Mouse (Mus musculus) stomach, postnatal 0 days (tissue): ENCODE results near the gene Gtf2b. TPM values are rescaled to one million over a fixed set of nuclear protein-coding genes. Genes with fewer than 3 reads are reported as not detected.
A peak's percentile ranks its signal among the peaks of the same experiment; 100 is the strongest.

ENCODE experiments used
- ATAC-seq: fragments of 200-750 bp; cut with Nextera tagmentation; 2 replicates; pipeline ENCODE4 v1.8.0; 2017; ENCODE audit not compliant: low FRiP score, low TSS enrichment
- DNase-seq: peaks from one replicate; pipeline ENCODE4 v3.0.0-alpha.2; 2016; ENCODE audit warnings: low spot score
- H3K27ac ChIP-seq: fragments of 300-500 bp; sonication (generic); replicated peaks from 2 replicates; pipeline ENCODE4 v1.5.1; 2014; ENCODE audit warnings: mild to moderate bottlenecking, control low read depth
- H3K27me3 ChIP-seq: fragments of 300-500 bp; sonication (generic); 2 replicates; pipeline ENCODE4 v1.6.1; 2014; ENCODE audit warnings: low read length; ENCODE audit not compliant: control insufficient read depth, insufficient read depth
- H3K36me3 ChIP-seq: fragments of 300-500 bp; sonication (generic); 2 replicates; pipeline ENCODE4 v1.6.1; 2014; ENCODE audit warnings: low read length, mixed read lengths; ENCODE audit not compliant: control insufficient read depth, insufficient read depth
- H3K4me1 ChIP-seq: fragments of 300-500 bp; sonication (generic); replicated peaks from 2 replicates; pipeline ENCODE4 v1.6.1; 2014; ENCODE audit warnings: antibody characterized with exemption; ENCODE audit not compliant: control insufficient read depth, insufficient read depth
- H3K4me2 ChIP-seq: fragments of 300-500 bp; sonication (generic); replicated peaks from 2 replicates; pipeline ENCODE4 v1.6.1; 2014; ENCODE audit warnings: low read depth, mild to moderate bottlenecking, control low read depth, moderate library complexity
- H3K4me3 ChIP-seq: fragments of 300-500 bp; sonication (generic); 2 replicates; pipeline ENCODE4 v1.5.1; 2014; ENCODE audit warnings: low read depth, low read length, control low read depth
- H3K9ac ChIP-seq: fragments of 300-500 bp; sonication (generic); 2 replicates; pipeline ENCODE4 v1.6.1; 2014; ENCODE audit warnings: mild to moderate bottlenecking, low read length, control low read depth, mixed read lengths
- H3K9me3 ChIP-seq: fragments of 300-500 bp; sonication (generic); 2 replicates; pipeline ENCODE4 v1.6.1; 2016; ENCODE audit warnings: low read length; ENCODE audit not compliant: control insufficient read depth
- CTCF ChIP-seq: IDR thresholded peaks from 2 replicates; pipeline ENCODE4 v1.5.1; 2016; ENCODE audit warnings: antibody characterized with exemption, low read depth, mild to moderate bottlenecking, moderate library complexity
- EP300 ChIP-seq: optimal IDR thresholded peaks from 2 replicates; pipeline ENCODE3; 2016; ENCODE audit warnings: antibody characterized with exemption
- WGBS: fragments of 180-500 bp; shearing (Covaris S2); extraction: QIAGEN DNeasy Blood & Tissue Kit; methylation state at CpG from one replicate; pipeline ENCODE4 v1.1.7; 2014; 5-methylcytosine and 5-hydroxymethylcytosine counted together
- polyA plus RNA-seq: library from polyadenylated mRNA; unstranded; fragments of >200 nt; fragmentation: Nextera tagmentation; extraction: Ambion mirVana; gene quantifications from 2 replicates; pipeline ENCODE4 v1.2.1, GENCODE M21; 2015

Gene Gtf2b
- polyA plus RNA-seq = 52.8 and 54.5 TPM in 2 replicates

- Histone ChIP-seq H3K9me3 (no peaks in the 10 kb centered on the region), H3K27me3 (no peaks in the 10 kb centered on the region), H3K4me2 (peak within 1 kb of the TSS; percentile 95), H3K4me3 (peak within 1 kb of the TSS; percentile 95), H3K36me3 (no peaks in the 10 kb centered on the region), H3K27ac (peak within 1 kb of the TSS; percentile 91), H3K4me1 (no peaks in the 10 kb centered on the region), H3K9ac (peak within 1 kb of the TSS; percentile 92)
- under 1% methylated on average over 64 of the region's 64 CpGs for WGBS
- TF ChIP-seq EP300 (peak; percentile 82), CTCF (no peak)
- DNase-seq = peak; percentile 96
- peak; percentile 100 for ATAC-seq
These were observed at the start of gene Gtf2b for GRCm38 (mm10) chr3:142764995-142765777. TSS of gene Gtf2b (plus strand) at chr3:142765045.

- TF ChIP-seq CTCF (no peak), EP300 (no peak)
- Histone ChIP-seq H3K36me3 (no peaks in the 10 kb centered on the region), H3K27ac (no peak overlapping the region), H3K9ac (no peak overlapping the region), H3K4me2 (no peak overlapping the region), H3K9me3 (no peaks in the 10 kb centered on the region), H3K27me3 (no peaks in the 10 kb centered on the region), H3K4me3 (no peak overlapping the region), H3K4me1 (no peaks in the 10 kb centered on the region)
- no peak for ATAC-seq
- DNase-seq = no peak
- 63% methylated on average over 2 of the region's 2 CpGs for WGBS
These were observed 39.4 kb upstream of the Gtf2b start for GRCm38 (mm10) chr3:142725481-142725880.

DNA sequence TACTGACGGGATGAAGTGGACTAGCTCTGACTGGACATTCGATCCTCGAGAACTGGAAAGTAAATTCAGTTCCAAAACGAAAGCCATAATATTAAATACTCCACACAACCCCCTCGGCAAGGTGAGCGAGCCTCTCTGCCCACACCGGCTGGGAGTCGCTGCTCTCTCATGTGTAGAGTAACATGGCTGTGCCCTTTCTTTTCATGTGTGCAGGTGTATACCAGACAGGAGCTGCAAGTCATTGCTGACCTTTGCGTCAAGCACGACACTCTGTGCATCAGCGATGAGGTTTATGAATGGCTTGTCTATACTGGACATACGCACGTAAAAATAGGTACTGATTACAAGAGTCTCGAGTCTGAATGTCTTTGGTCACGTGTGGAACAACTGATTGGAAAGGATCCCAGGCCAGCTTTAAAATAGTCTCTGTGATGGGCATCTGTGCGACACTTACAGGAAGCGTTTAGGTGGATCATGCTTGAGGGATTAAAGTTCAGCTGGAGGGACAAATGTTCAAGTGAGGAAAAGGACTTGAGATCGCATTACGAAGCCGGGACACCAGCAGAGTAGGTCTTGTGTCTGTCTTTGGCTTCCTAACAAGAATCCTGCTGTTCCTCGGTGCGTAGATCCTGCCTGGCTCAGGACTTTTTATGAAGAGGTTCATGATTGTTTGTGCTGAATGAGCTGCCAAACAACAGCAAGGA lies 38.7 kb upstream of the Gtf2b start:
- H3K4me3 ChIP-seq = no peak overlapping the region
- ATAC-seq = no peak
- H3K27me3 ChIP-seq = no peaks in the 10 kb centered on the region
- H3K27ac ChIP-seq = no peak overlapping the region
- H3K4me1 ChIP-seq = no peaks in the 10 kb centered on the region
- H3K36me3 ChIP-seq = no peaks in the 10 kb centered on the region
- no peak for TF ChIP-seq CTCF
- TF ChIP-seq EP300 = no peak
- H3K9ac ChIP-seq = no peak overlapping the region
- DNase-seq = no peak
- H3K9me3 ChIP-seq = no peaks in the 10 kb centered on the region
- H3K4me2 ChIP-seq = no peak overlapping the region
- WGBS = 82% methylated on average over 22 of the region's 22 CpGs

DNA sequence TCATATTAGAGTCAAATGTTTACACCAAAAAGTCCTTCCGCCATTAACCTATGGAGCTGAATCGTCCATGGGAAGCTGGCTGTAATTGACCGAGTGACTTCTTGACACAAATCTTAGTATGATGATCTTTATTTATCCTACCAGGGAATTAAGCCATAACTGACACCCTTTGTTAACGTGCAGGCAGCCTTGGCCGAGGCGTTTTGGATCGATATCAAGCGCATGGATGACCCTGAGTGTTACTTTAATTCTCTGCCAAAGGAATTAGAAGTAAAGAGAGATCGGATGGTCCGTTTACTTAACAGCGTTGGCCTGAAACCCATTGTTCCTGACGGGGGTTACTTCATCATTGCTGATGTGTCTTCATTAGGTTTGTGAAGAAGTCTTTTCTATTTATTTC lies 30.6 kb upstream of the Gtf2b start:
- H3K9me3 ChIP-seq = no peaks in the 10 kb centered on the region
- ATAC-seq (no peak), DNase-seq (no peak)
- no peak overlapping the region for H3K4me3 ChIP-seq
- no peaks in the 10 kb centered on the region for H3K4me1 ChIP-seq
- H3K4me2 ChIP-seq = no peak overlapping the region
- no peak overlapping the region for H3K9ac ChIP-seq
- H3K36me3 ChIP-seq = no peaks in the 10 kb centered on the region
- WGBS = 50% methylated on average over 12 of the region's 12 CpGs
- H3K27ac ChIP-seq = no peak overlapping the region
- TF ChIP-seq CTCF = no peak
- no peak for TF ChIP-seq EP300
- H3K27me3 ChIP-seq = no peaks in the 10 kb centered on the region

DNA sequence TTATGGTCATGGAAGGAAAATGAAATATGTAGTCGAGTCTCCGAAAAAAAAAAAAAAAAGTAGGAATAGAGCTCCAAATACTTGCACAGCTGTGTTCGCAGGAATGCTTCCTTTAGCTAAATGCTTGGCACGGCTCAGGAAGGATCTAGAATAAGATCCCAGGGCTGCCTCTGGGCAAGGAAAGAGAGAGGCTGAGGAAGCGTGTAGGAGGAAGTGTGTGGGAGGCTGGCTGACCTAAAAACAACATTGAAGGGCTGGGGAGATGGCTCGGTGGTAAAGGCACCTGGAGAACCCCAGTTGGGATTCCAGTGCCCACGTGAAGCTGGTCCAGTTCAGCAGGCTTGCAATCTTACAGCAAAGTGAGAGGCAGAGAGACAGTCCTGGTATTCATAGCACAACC lies 23.9 kb upstream of the Gtf2b start:
- no peak for DNase-seq
- Histone ChIP-seq H3K4me3 (no peak overlapping the region), H3K27ac (no peak overlapping the region), H3K4me2 (no peak overlapping the region), H3K9ac (no peak overlapping the region), H3K4me1 (no peaks in the 10 kb centered on the region), H3K9me3 (no peaks in the 10 kb centered on the region), H3K36me3 (no peaks in the 10 kb centered on the region), H3K27me3 (no peaks in the 10 kb centered on the region)
- TF ChIP-seq EP300 (no peak), CTCF (no peak)
- no peak for ATAC-seq
- 63% methylated on average over 7 of the region's 7 CpGs for WGBS
